9 mouse cellular contexts compared by ENCODE assay signal in genomic region chr7:44484841-44485571, GRCm38 (mm10). TPM values are rescaled to one million over a fixed set of nuclear protein-coding genes. Genes with fewer than 3 reads are reported as not detected.
DNase-seq lines count a peak whose midpoint lies in the region; ATAC-seq lines count a peak whose summit lies in the region.
"Had no signal": no experiment of that assay in that cellular context is flagged by ENCODE, and none has a peak within 500 bp of the region (broad histone marks: within the 10 kb centered on the region; RNA-seq: fewer than 3 reads in every experiment).

No protein-coding gene starts in this region.

- peak; percentile 87 for DNase-seq in NIH3T3 (ENCODE audit: low read depth)
- peak; percentile 82 for DNase-seq in cerebellum, adult 9-11 months
- DNase-seq in forelimb bud, embryonic 11.5 days (ENCODE audit: low read depth, low spot score): peak; percentile 85
- peak; percentile 96 for DNase-seq in hindbrain, embryonic 14.5 days (ENCODE audit: low spot score)
- DNase-seq in layer of hippocampus, postnatal 14 days (ENCODE audit: low spot score in 2 of 2): peak; percentile 78 to 83
- peak; percentile 77 for DNase-seq in lung, postnatal 10 days
- peak; percentile 95 for DNase-seq in retina, embryonic 14.5 days (ENCODE audit: low spot score)
- peak; percentile 23 for DNase-seq in urinary bladder, postnatal 10 days (ENCODE audit: low spot score)

- peak; percentile 77 for ATAC-seq in hindbrain, embryonic 14.5 days (ENCODE audit: low FRiP score)

- 40% methylated on average over 5 of the region's 5 CpGs for WGBS in hindbrain, embryonic 14.5 days

- H3K9me3 ChIP-seq in hindbrain, embryonic 14.5 days (ENCODE audit: control insufficient read depth, low read length): no peaks in the 10 kb centered on the region

- no peak overlapping the region for H3K4me2 ChIP-seq in hindbrain, embryonic 14.5 days (replicated peaks)

- no peak overlapping the region for H3K27ac ChIP-seq in hindbrain, embryonic 14.5 days
- H3K27ac ChIP-seq: macrophage had no signal

- peaks cover 6% of the 10 kb centered on the region; the same call in 1 of the 2 replicates for H3K27me3 ChIP-seq in hindbrain, embryonic 14.5 days (ENCODE audit: control insufficient read depth, insufficient read depth, low read length)

- no peaks in the 10 kb centered on the region for H3K4me1 ChIP-seq in hindbrain, embryonic 14.5 days (replicated peaks; ENCODE audit: control insufficient read depth, insufficient read depth, low read length)

- H3K36me3 ChIP-seq in hindbrain, embryonic 14.5 days (replicated peaks; ENCODE audit: control insufficient read depth, insufficient read depth): peaks cover 15% of the 10 kb centered on the region

- no peak overlapping the region for H3K4me3 ChIP-seq in hindbrain, embryonic 14.5 days (replicated peaks; ENCODE audit: low read length)

- H3K9ac ChIP-seq in hindbrain, embryonic 14.5 days: no peak overlapping the region

RNA-seq across cellular contexts. Expression of gene Emc10, which starts 11.3 kb away (rescaled TPM):
- 167 and 182 TPM in 2 replicates for polyA plus RNA-seq in hindbrain, embryonic 14.5 days (2014; fragmentation: Nextera tagmentation; extraction: Ambion mirVana)
- 100 to 1,000 TPM; 163 to 173 TPM for total RNA-seq in layer of hippocampus, postnatal 14 days (2021)

RNA-seq across cellular contexts. Expression of gene Fam71e1, which starts 11.4 kb away (rescaled TPM):
- 10.9 and 23.8 TPM in 2 replicates for polyA plus RNA-seq in hindbrain, embryonic 14.5 days (2014; fragmentation: Nextera tagmentation; extraction: Ambion mirVana)
- total RNA-seq in layer of hippocampus, postnatal 14 days (2021): 10 to 100 TPM; 29.8 to 48.4 TPM

RNA-seq across cellular contexts. Expression of gene Josd2, which starts 17.2 kb away (rescaled TPM):
- polyA plus RNA-seq in hindbrain, embryonic 14.5 days (2014; fragmentation: Nextera tagmentation; extraction: Ambion mirVana): 26.9 and 33.4 TPM in 2 replicates
- 10 to 100 TPM; 60.7 to 64.3 TPM for total RNA-seq in layer of hippocampus, postnatal 14 days (2021)

RNA-seq across cellular contexts. Expression of gene Aspdh, which starts 19.8 kb away (rescaled TPM):
- 3.4 and 5.1 TPM in 2 replicates for polyA plus RNA-seq in hindbrain, embryonic 14.5 days (2014; fragmentation: Nextera tagmentation; extraction: Ambion mirVana)
- 10 to 100 TPM; 15.0 to 15.4 TPM for total RNA-seq in layer of hippocampus, postnatal 14 days (2021)
- polyA plus RNA-seq: macrophage had no signal

RNA-seq across cellular contexts. Expression of gene Mybpc2, which starts 39.5 kb away (rescaled TPM):
- 0.05 and 0.09 TPM in 2 replicates for polyA plus RNA-seq in hindbrain, embryonic 14.5 days (2014; fragmentation: Nextera tagmentation; extraction: Ambion mirVana)
- total RNA-seq in layer of hippocampus, postnatal 14 days (2021): under 1 TPM in 1 of 2 experiments, not detected in 1; 0.10 TPM
- polyA plus RNA-seq: macrophage had no signal

Comparison
In these comparisons a context has a peak if more than half of its experiments do, and no peak if none do; other contexts are left out.
1. DNase-seq: peak in every context shown above with its lines; median percentile 96 in hindbrain, embryonic 14.5 days; 95 in retina, embryonic 14.5 days; 87 in NIH3T3; 85 in forelimb bud, embryonic 11.5 days; 82 in cerebellum, adult 9-11 months; 80 in layer of hippocampus, postnatal 14 days; 77 in lung, postnatal 10 days; 23 in urinary bladder, postnatal 10 days.